Mouse (Mus musculus) MEL (cell line): ENCODE results near the gene Rae1. TPM values are rescaled to one million over a fixed set of nuclear protein-coding genes. Genes with fewer than 3 reads are reported as not detected.
A peak's percentile ranks its signal among the peaks of the same experiment; 100 is the strongest.

ENCODE experiments used
- DNase-seq: peaks from one replicate; pipeline ENCODE4 v3.0.0; 2011; ENCODE audit warnings: low read depth, low spot score
- H3K27ac ChIP-seq: 2 replicates; pipeline ENCODE4 v1.5.1; 2012; ENCODE audit warnings: low read depth, mild to moderate bottlenecking, control low read depth, low read length, moderate library complexity; ENCODE audit not compliant: control insufficient read depth
- H3K27me3 ChIP-seq, 2 experiments: fragments of 150-350 bp in 1 of 2; sonication (generic) in 1 of 2; 2 replicates each; pipeline ENCODE4 v1.6.1; 2012; ENCODE audit warnings: low read length in 2 of 2, mild to moderate bottlenecking in 2 of 2, improper control_type of control experiment in 1 of 2, moderate library complexity in 1 of 2; ENCODE audit not compliant: insufficient read depth in 2 of 2, control insufficient read depth in 1 of 2
- H3K36me3 ChIP-seq, 2 experiments: 2 replicates each; pipeline ENCODE4 v1.6.1; 2012 to 2014; ENCODE audit warnings: low read length in 2 of 2, improper control_type of control experiment in 1 of 2, inconsistent platforms in 1 of 2, mild to moderate bottlenecking in 1 of 2; ENCODE audit not compliant: insufficient read depth in 2 of 2, control insufficient read depth in 1 of 2
- H3K4me1 ChIP-seq, 2 experiments: fragments of 150-350 bp in 1 of 2; sonication (generic) in 1 of 2; 2 replicates each; pipeline ENCODE4 v1.6.1; 2012; ENCODE audit warnings: low read length in 2 of 2, improper control_type of control experiment in 1 of 2, mild to moderate bottlenecking in 1 of 2; ENCODE audit not compliant: insufficient read depth in 2 of 2, control insufficient read depth in 1 of 2
- H3K4me3 ChIP-seq, 2 experiments: fragments of 150-350 bp in 1 of 2; sonication (generic) in 1 of 2; 2 replicates each; pipeline ENCODE4 v1.5.1; 2012; ENCODE audit warnings: low read depth in 2 of 2, low read length in 2 of 2, mild to moderate bottlenecking in 2 of 2, moderate library complexity in 2 of 2, control low read depth in 1 of 2, improper control_type of control experiment in 1 of 2; ENCODE audit not compliant: control insufficient read depth in 1 of 2, insufficient read depth in 1 of 2
- H3K79me2 ChIP-seq: 2 replicates; pipeline ENCODE4 v1.6.1; 2012; ENCODE audit warnings: mild to moderate bottlenecking, low read length, moderate library complexity; ENCODE audit not compliant: control insufficient read depth, poor library complexity, insufficient read depth
- H3K9ac ChIP-seq: 2 replicates; pipeline ENCODE4 v1.6.1; 2012; ENCODE audit warnings: low read depth, mild to moderate bottlenecking, control low read depth, low read length, moderate library complexity; ENCODE audit not compliant: control insufficient read depth, poor library complexity, severe bottlenecking
- H3K9me3 ChIP-seq: fragments of 150-350 bp; sonication (generic); replicated peaks from 2 replicates; pipeline ENCODE4 v1.6.1; 2012; ENCODE audit warnings: mild to moderate bottlenecking, low read length, improper control_type of control experiment, moderate library complexity; ENCODE audit not compliant: insufficient read depth
- BHLHE40 ChIP-seq: IDR thresholded peaks from 2 replicates; pipeline ENCODE4 v1.6.1; 2012; ENCODE audit warnings: low read depth, mild to moderate bottlenecking, inconsistent platforms, low read length, improper control_type of control experiment, borderline replicate concordance
- CHD1 ChIP-seq: IDR thresholded peaks from 2 replicates; pipeline ENCODE4 v1.6.1; 2012; ENCODE audit warnings: low read depth, mild to moderate bottlenecking, inconsistent platforms, low read length, improper control_type of control experiment
- EP300 ChIP-seq, 2 experiments: IDR thresholded peaks; 2 replicates each; pipeline ENCODE4 v1.6.1; 2011; ENCODE audit warnings: improper control_type of control experiment in 2 of 2, low read length in 2 of 2, low read depth in 1 of 2, mild to moderate bottlenecking in 1 of 2
- GATA1 ChIP-seq: IDR thresholded peaks from 2 replicates; pipeline ENCODE4 v1.6.1; 2011; ENCODE audit warnings: low read depth, low read length, improper control_type of control experiment
- HCFC1 ChIP-seq: IDR thresholded peaks from 2 replicates; pipeline ENCODE4 v1.6.1; 2012; ENCODE audit warnings: low read depth, mild to moderate bottlenecking, inconsistent platforms, low read length, improper control_type of control experiment, moderate library complexity
- MAX ChIP-seq: IDR thresholded peaks from 2 replicates; pipeline ENCODE4 v1.6.1; 2011; ENCODE audit warnings: low read length, improper control_type of control experiment
- MAZ ChIP-seq: IDR thresholded peaks from 2 replicates; pipeline ENCODE4 v1.6.1; 2012; ENCODE audit warnings: low read depth, mild to moderate bottlenecking, inconsistent platforms, low read length, improper control_type of control experiment
- MYC ChIP-seq: IDR thresholded peaks from 2 replicates; pipeline ENCODE4 v1.6.1; 2011; ENCODE audit warnings: low read depth, mild to moderate bottlenecking, low read length, improper control_type of control experiment, moderate library complexity
- NELFE ChIP-seq: IDR thresholded peaks from 2 replicates; pipeline ENCODE4 v1.6.1; 2011; ENCODE audit warnings: low read depth, low read length, improper control_type of control experiment
- POLR2AphosphoS2 ChIP-seq: IDR thresholded peaks from 2 replicates; pipeline ENCODE4 v1.6.1; 2011; ENCODE audit warnings: low read length, improper control_type of control experiment
- RCOR1 ChIP-seq: IDR thresholded peaks from 2 replicates; pipeline ENCODE4 v1.6.1; 2012; ENCODE audit warnings: low read depth, mild to moderate bottlenecking, inconsistent platforms, low read length, improper control_type of control experiment
- TBP ChIP-seq: IDR thresholded peaks from 2 replicates; pipeline ENCODE4 v1.8.0; 2011; ENCODE audit warnings: low read depth, low read length, improper control_type of control experiment
- TCF12 ChIP-seq: IDR thresholded peaks from 2 replicates; pipeline ENCODE4 v1.6.1; 2014; ENCODE audit warnings: low read depth, mild to moderate bottlenecking, inconsistent platforms, low read length, improper control_type of control experiment, moderate library complexity
- ZMIZ1 ChIP-seq: IDR thresholded peaks from 2 replicates; pipeline ENCODE4 v1.6.1; 2012; ENCODE audit warnings: low read depth, mild to moderate bottlenecking, inconsistent platforms, low read length, improper control_type of control experiment, moderate library complexity
- polyA plus RNA-seq, 2 experiments: library from polyadenylated mRNA; stranded (reverse) in 1 of 2; unstranded in 1 of 2; fragments of >175 nt in 1 of 2; fragments of >200 nt in 1 of 2; gene quantifications; 2 replicates each; pipeline versions ENCODE4 v1.2.1 to v1.2.4; 2012; ENCODE audit warnings: low replicate concordance in 2 of 2, low read depth in 1 of 2; ENCODE audit not compliant: insufficient read length in 2 of 2, insufficient read depth in 1 of 2, missing spikeins in 1 of 2
- total RNA-seq: library from RNA; depleted of rRNA; stranded (reverse); fragments of 300-350 nt; gene quantifications from 2 replicates; pipeline ENCODE4 v1.2.3, GENCODE M21; 2012

Rae1 gene
- total and polyA plus RNA-seq, 3 experiments: 156 to 172 TPM; not detected in 1

DNA sequence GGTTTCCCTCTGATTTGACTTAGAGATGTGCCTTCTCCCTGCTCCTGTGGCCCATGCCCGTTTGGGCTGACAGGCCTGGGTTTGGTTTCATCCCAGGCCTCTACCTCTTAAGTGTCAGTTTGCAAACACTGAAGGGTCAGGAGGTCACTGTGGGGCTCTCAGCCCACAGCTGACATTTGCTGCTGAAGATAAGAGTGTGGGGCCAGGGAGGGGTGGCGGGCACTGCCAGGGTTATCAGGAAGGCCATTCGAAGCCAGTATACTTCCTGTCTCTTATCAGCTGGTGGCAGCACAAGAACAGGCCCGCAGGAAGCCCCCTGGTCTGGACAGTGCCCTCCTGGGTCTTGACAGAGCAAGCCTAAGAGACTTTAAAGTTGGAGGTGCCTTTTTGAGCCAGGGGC is 35.1 kb downstream of the Rae1 start (continued):
- peak; percentile 48; the same call in 1 of the 2 replicates for TF ChIP-seq BHLHE40
- TF ChIP-seq EP300 (IDR thresholded peaks at IDR 0.05; ENCODE audit: low read depth in 1 of 2, low read length in 2 of 2): peak; percentile 94 to 98

GRCm38 (mm10) chr2:173035653-173036052 is 35.7 kb downstream of the Rae1 start:
- Histone ChIP-seq H3K27me3 (no peaks in the 10 kb centered on the region), H3K79me2 (no peaks in the 10 kb centered on the region), H3K9ac (no peak overlapping the region), H3K36me3 (peaks cover 6 to 45% of the 10 kb centered on the region in 2 experiments), H3K27ac (peak overlapping the region; percentile 61), H3K9me3 (no peaks in the 10 kb centered on the region), H3K4me3 (no peak overlapping the region), H3K4me1 (peaks cover 43 to 58% of the 10 kb centered on the region in 2 experiments)
- peak; percentile 45 for DNase-seq
- TF ChIP-seq TCF12 (0 out of 2 replicates have a peak, but pooled peaks have one; percentile 34), ZMIZ1 (0 out of 2 replicates have a peak, but pooled peaks have one; percentile 30), HCFC1 (0 out of 2 replicates have a peak, but pooled peaks have one; percentile 17), CHD1 (0 out of 2 replicates have a peak, but pooled peaks have one; percentile 39), MAX (0 out of 2 replicates have a peak, but pooled peaks have one; percentile 28), TBP (no peak), POLR2AphosphoS2 (peak; percentile 23; the same call in 1 of the 2 replicates), MYC (0 out of 2 replicates have a peak, but pooled peaks have one; percentile 37), EP300 (IDR thresholded peaks at IDR 0.05; ENCODE audit: low read depth in 1 of 2, low read length in 2 of 2) (0 out of 4 replicates have a peak, but pooled peaks of 1 of the 2 experiments have one; percentile 16), RCOR1 (no peak)

DNA sequence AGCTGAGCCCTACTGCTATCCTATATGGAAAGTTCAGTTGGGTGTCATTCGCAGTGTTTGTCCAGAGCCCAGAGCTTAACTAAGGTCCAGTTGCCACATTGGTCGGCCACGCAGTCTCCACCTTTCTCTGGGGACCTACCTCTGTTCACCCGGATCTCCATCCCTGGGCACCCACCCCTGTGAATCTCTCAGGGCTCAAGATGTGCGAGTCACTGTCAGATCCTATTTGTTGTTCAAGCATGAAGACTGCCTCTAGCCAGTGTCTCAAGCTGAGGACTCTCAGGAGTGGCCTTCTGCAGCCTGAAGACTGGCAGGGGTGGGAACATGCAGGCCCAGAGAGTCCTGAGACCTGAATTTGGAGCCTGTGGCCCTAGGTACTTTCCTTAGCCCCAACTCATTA is 36.1 kb downstream of the Rae1 start:
- peak overlapping the region; percentile 61 for H3K27ac ChIP-seq
- peak overlapping the region; percentile 12 for H3K9ac ChIP-seq

More for the DNA sequence above, 36.1 kb downstream of the Rae1 start:
- no peak for TF ChIP-seq NELFE
- TF ChIP-seq GATA1: no peak
- peak; percentile 14; the same call in 1 of the 2 replicates for TF ChIP-seq MAZ
- Histone ChIP-seq H3K27me3 (no peaks in the 10 kb centered on the region), H3K36me3 (peaks cover 6 to 45% of the 10 kb centered on the region in 2 experiments), H3K9me3 (no peaks in the 10 kb centered on the region), H3K79me2 (no peaks in the 10 kb centered on the region), H3K4me3 (no peak overlapping the region), H3K4me1 (peaks cover 43 to 58% of the 10 kb centered on the region in 2 experiments)
- peak; percentile 35 for DNase-seq
